Mouse (Mus musculus) cortical plate, adult 2 months (tissue): ENCODE results near the gene Lrrc4b. TPM values are rescaled to one million over a fixed set of nuclear protein-coding genes. Genes with fewer than 3 reads are reported as not detected.

Experiments used
- H3K27ac ChIP-seq: fragments of 200-500 bp; 2 replicates; pipeline ENCODE4 v1.5.1; 2012; ENCODE audit warnings: low read length, control low read depth, inconsistent platforms; ENCODE audit not compliant: insufficient read depth
- H3K4me1 ChIP-seq: fragments of 200-500 bp; 2 replicates; pipeline ENCODE4 v1.6.1; 2011; ENCODE audit warnings: low read length; ENCODE audit not compliant: control insufficient read depth, insufficient read depth
- H3K4me3 ChIP-seq: fragments of 200-500 bp; 2 replicates; pipeline ENCODE4 v1.5.1; 2011; ENCODE audit warnings: mild to moderate bottlenecking, low read length, control low read depth; ENCODE audit not compliant: insufficient read depth
- CTCF ChIP-seq: fragments of 200-500 bp; IDR thresholded peaks from 2 replicates; pipeline ENCODE4 v1.5.1; 2011; ENCODE audit warnings: mild to moderate bottlenecking, control low read depth, low read length; ENCODE audit not compliant: insufficient read depth; ENCODE audit errors: extremely low read depth
- POLR2A ChIP-seq: fragments of 200-500 bp; IDR thresholded peaks from 2 replicates; pipeline ENCODE4 v1.6.1; 2011; ENCODE audit warnings: mild to moderate bottlenecking, low read length, control low read depth; ENCODE audit not compliant: insufficient read depth; ENCODE audit errors: extremely low read depth
- polyA plus RNA-seq: library from polyadenylated mRNA; depleted of rRNA; stranded (reverse); fragments of >200 nt; gene quantifications from 2 replicates; pipeline ENCODE4 v1.2.3, GENCODE M21; 2012; rRNA removed

Lrrc4b gene
- polyA plus RNA-seq, 1 experiment: 192 TPM

- TF ChIP-seq CTCF: no peak
- TF ChIP-seq POLR2A: no peak
- Histone ChIP-seq H3K27ac (no peak overlapping the region), H3K4me3 (no peak overlapping the region), H3K4me1 (peaks cover 4% of the 10 kb centered on the region)
Measured at GRCm38 (mm10) chr7:44492166-44492826, 63.5 kb downstream of the Lrrc4b start.

GRCm38 (mm10) chr7:44494681-44495080, 65.9 kb downstream of the Lrrc4b start:
- H3K27ac ChIP-seq: no peak overlapping the region
- no peak for TF ChIP-seq CTCF
- TF ChIP-seq POLR2A: no peak
- peaks cover 4% of the 10 kb centered on the region for H3K4me1 ChIP-seq
- peak overlapping the region; percentile 84; the same call in 1 of the 2 replicates for H3K4me3 ChIP-seq

GRCm38 (mm10) chr7:44495086-44495485, 66.3 kb downstream of the Lrrc4b start:
- Histone ChIP-seq H3K4me1 (peaks cover 4% of the 10 kb centered on the region), H3K4me3 (peak overlapping the region; percentile 84), H3K27ac (no peak overlapping the region)
- no peak for TF ChIP-seq POLR2A
- no peak for TF ChIP-seq CTCF

- H3K4me3 ChIP-seq: peak within 1 kb of the TSS; percentile 84
- peaks cover 4% of the 10 kb centered on the region for H3K4me1 ChIP-seq
- TF ChIP-seq POLR2A (peak; percentile 54), CTCF (no peak)
- H3K27ac ChIP-seq: peak within 1 kb of the TSS; percentile 89
Measured at GRCm38 (mm10) chr7:44495992-44496770, 67.4 kb downstream of the Lrrc4b start, which contains the start of the genes Emc10 and Fam71e1. Emc10 (minus strand) TSS chr7:44496529. Fam71e1 (plus strand) TSS chr7:44496581.

- H3K27ac ChIP-seq: peak overlapping the region; percentile 89
- peaks cover 4% of the 10 kb centered on the region for H3K4me1 ChIP-seq
- H3K4me3 ChIP-seq: peak overlapping the region; percentile 84
- no peak for TF ChIP-seq POLR2A
- no peak for TF ChIP-seq CTCF
Measured at GRCm38 (mm10) chr7:44496771-44497109, 67.9 kb downstream of the Lrrc4b start.

- Histone ChIP-seq H3K4me3 (peak overlapping the region; percentile 84; the same call in 1 of the 2 replicates), H3K27ac (no peak overlapping the region), H3K4me1 (peaks cover 4% of the 10 kb centered on the region)
- TF ChIP-seq CTCF (no peak), POLR2A (no peak)
Measured at GRCm38 (mm10) chr7:44497361-44498055, 68.7 kb downstream of the Lrrc4b start.

GRCm38 (mm10) chr7:44498922-44499321, 70.1 kb downstream of the Lrrc4b start:
- TF ChIP-seq POLR2A (no peak), CTCF (no peak)
- H3K4me1 ChIP-seq: peaks cover 4% of the 10 kb centered on the region
- H3K4me3 ChIP-seq: no peak overlapping the region

GRCm38 (mm10) chr7:44500046-44500445, 71.2 kb downstream of the Lrrc4b start:
- TF ChIP-seq POLR2A (no peak), CTCF (no peak)
- Histone ChIP-seq H3K27ac (no peak overlapping the region), H3K4me1 (no peaks in the 10 kb centered on the region), H3K4me3 (no peak overlapping the region)

More at GRCm38 (mm10) chr7:44498922-44499321, 70.1 kb downstream of the Lrrc4b start:
- no peak overlapping the region for H3K27ac ChIP-seq

- Histone ChIP-seq H3K4me3 (no peak overlapping the region), H3K27ac (no peak overlapping the region), H3K4me1 (no peaks in the 10 kb centered on the region)
- peak; percentile 74 for TF ChIP-seq CTCF
- no peak for TF ChIP-seq POLR2A
Measured at GRCm38 (mm10) chr7:44501563-44502115, 72.8 kb downstream of the Lrrc4b start.

- TF ChIP-seq POLR2A (no peak), CTCF (no peak)
- Histone ChIP-seq H3K4me1 (no peaks in the 10 kb centered on the region), H3K27ac (no peak overlapping the region), H3K4me3 (no peak overlapping the region)
Measured at GRCm38 (mm10) chr7:44507491-44507890, 78.7 kb downstream of the Lrrc4b start.

Other genes with a start within 250 kb of the Lrrc4b start
- not detected in 2 replicates for gene Klk1b24, start 240.8 kb upstream of the Lrrc4b start, polyA plus RNA-seq
- 0.13 and 0.15 TPM in 2 replicates for gene Klk1b3, start 230.8 kb upstream of the Lrrc4b start, polyA plus RNA-seq
- not detected in 2 replicates for gene Klk1b4, start 221.6 kb upstream of the Lrrc4b start, polyA plus RNA-seq
- not detected in 2 replicates for gene Klk1b5, start 213.1 kb upstream of the Lrrc4b start, polyA plus RNA-seq
- not detected in 2 replicates for gene Klk1, start 203.7 kb upstream of the Lrrc4b start, polyA plus RNA-seq
- gene Gm36864, start 192.8 kb upstream of the Lrrc4b start, polyA plus RNA-seq: not detected in 2 replicates
- 2.3 and 2.9 TPM in 2 replicates for gene 1700028J19Rik, start 182.3 kb upstream of the Lrrc4b start, polyA plus RNA-seq
- gene 2410002F23Rik, start 182.3 kb upstream of the Lrrc4b start, polyA plus RNA-seq: 105 TPM in 2 replicates
- not detected in 2 replicates for gene Acp4, start 171.6 kb upstream of the Lrrc4b start, polyA plus RNA-seq
- gene Gm15517, start 167.6 kb upstream of the Lrrc4b start, polyA plus RNA-seq: not detected in 2 replicates
- gene Clec11a, start 122.1 kb upstream of the Lrrc4b start, polyA plus RNA-seq: 5.4 and 5.6 TPM in 2 replicates
- 106 and 113 TPM in 2 replicates for gene Shank1, start 118.8 kb upstream of the Lrrc4b start, polyA plus RNA-seq
- 70.2 and 74.0 TPM in 2 replicates for gene Syt3, start 44.9 kb upstream of the Lrrc4b start, polyA plus RNA-seq
- gene 1700008O03Rik, start 43.2 kb upstream of the Lrrc4b start, polyA plus RNA-seq: 3.7 and 4.3 TPM in 2 replicates
- gene Aspdh, start 36.4 kb downstream of the Lrrc4b start, polyA plus RNA-seq: 8.2 and 8.7 TPM in 2 replicates
- 232 and 256 TPM in 2 replicates for gene Josd2, start 39.0 kb downstream of the Lrrc4b start, polyA plus RNA-seq
- 297 and 308 TPM in 2 replicates for gene Emc10, start 67.5 kb downstream of the Lrrc4b start, polyA plus RNA-seq
- 27.0 and 29.4 TPM in 2 replicates for gene Fam71e1, start 67.6 kb downstream of the Lrrc4b start, polyA plus RNA-seq
- gene Mybpc2, start 95.6 kb downstream of the Lrrc4b start, polyA plus RNA-seq: 0.04 and 0.06 TPM in 2 replicates
- 0.08 and 0.27 TPM in 2 replicates for gene Spib, start 103.1 kb downstream of the Lrrc4b start, polyA plus RNA-seq
- gene Pold1, start 119.8 kb downstream of the Lrrc4b start, polyA plus RNA-seq: 11.1 and 11.6 TPM in 2 replicates
- gene Nr1h2, start 124.9 kb downstream of the Lrrc4b start, polyA plus RNA-seq: 89.5 and 89.6 TPM in 2 replicates
- gene Napsa, start 143.4 kb downstream of the Lrrc4b start, polyA plus RNA-seq: 0.26 and 0.61 TPM in 2 replicates
- gene Kcnc3, start 161.6 kb downstream of the Lrrc4b start, polyA plus RNA-seq: 54.9 and 62.0 TPM in 2 replicates
- 15.9 and 17.4 TPM in 2 replicates for gene Myh14, start 241.8 kb downstream of the Lrrc4b start, polyA plus RNA-seq